Mouse (Mus musculus) neural tube, embryonic 10.5 days (tissue): ENCODE measurements around the gene Ang.

Experiments used
- DNase-seq: peaks from one replicate; pipeline ENCODE4 v3.0.0-alpha.2; 2017; ENCODE audit warnings: low spot score; ENCODE audit errors: extremely low spot score

Gene Ang

GRCm38 (mm10) chr14:51127648-51128258 lies 36.8 kb downstream of the Ang start:
- no peak for DNase-seq

DNA sequence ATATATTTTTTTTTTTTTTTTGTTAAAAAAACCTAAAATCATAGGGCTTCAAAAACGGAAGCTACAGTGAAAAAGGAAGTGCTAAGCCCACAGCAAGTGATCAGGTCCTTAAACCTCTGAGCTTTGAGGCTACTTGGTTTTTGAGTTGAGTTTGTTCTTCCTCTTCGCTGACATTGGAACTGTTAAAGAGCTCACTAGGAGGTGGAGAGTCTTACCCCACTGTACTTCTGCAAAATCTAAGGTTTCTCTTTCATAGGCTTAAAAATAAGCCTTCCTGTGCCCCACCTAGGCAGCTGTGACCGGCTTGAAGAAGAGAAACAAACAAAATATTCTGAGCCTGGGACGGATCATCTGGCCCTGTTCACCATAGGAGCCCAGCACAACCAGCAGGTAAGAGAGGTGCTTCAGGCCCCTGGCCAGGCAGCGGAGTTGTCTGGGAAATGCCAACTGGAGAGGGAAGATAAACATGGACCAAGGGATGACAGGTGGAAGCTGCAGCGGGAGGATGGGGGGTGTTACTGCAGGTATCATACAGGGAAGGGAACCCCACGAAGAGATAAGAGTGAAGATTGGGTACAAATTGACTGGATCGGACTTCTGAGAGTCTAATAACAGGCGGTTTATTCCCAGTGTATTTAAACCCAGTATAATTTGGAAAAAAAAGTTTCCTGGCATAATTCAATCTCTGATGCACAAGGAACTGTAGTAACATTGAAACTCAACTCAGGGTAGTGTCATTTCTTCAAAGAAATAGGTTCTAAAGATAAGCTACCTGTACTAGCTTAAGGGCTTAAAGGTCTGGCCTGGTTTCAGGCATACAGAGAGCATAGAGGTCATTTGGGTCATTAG lies 38.0 kb downstream of the Ang start:
- no peak for DNase-seq

- DNase-seq = no peak
Observed at GRCm38 (mm10) chr14:51129624-51129975, 38.6 kb downstream of the Ang start.

DNA sequence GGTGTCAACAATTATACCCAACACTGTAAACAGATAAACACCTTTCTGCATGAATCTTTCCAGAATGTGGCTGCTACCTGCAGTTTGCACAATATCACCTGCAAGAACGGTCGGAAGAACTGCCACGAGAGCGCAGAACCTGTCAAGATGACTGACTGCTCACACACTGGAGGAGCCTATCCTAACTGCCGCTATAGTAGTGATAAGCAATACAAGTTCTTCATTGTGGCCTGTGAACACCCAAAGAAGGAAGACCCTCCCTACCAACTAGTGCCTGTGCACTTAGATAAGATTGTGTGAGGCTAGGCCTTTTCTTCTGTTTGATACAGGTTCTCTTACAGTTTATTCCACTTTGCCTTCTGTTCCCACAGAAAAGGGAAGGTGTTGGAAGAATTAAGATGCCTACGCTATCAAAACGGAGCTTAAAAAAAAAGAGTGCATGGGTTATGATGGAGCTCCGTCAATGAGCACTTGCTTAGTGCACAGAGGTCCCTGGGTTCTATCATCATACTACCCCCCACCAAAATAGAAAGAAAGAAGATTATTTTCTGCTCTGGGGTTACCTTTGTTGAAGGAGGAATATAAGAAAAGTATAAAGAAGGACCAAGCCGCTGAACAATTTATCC lies 39.5 kb downstream of the Ang start:
- no peak for DNase-seq

GRCm38 (mm10) chr14:51131086-51131815 lies 40.3 kb downstream of the Ang start:
- no peak for DNase-seq

GRCm38 (mm10) chr14:51132372-51132771 lies 41.4 kb downstream of the Ang start:
- no peak for DNase-seq

- DNase-seq = no peak
Observed at GRCm38 (mm10) chr14:51140342-51140741, 49.4 kb downstream of the Ang start.

DNA sequence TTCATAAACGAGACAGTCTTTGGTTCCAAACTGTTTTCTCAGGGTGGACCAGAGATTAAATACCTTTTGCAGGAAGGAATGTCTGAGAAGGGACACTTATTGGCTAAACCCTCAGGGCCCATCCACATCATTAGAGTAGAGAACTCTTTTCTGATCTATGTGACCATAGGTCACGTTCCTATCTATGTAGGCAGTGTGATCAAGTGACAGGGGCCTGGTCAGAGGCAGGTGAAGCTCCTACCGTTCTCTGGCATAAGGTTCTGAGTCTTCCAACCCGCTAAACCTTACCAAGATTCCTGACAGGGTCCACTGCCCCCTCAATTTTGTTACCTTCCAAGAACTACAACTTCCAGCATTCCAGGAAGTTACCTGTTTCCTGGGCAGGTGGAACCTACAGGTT lies 51.2 kb downstream of the Ang start:
- DNase-seq = no peak

- DNase-seq = no peak
Observed at GRCm38 (mm10) chr14:51142568-51142967, 51.6 kb downstream of the Ang start.

DNA sequence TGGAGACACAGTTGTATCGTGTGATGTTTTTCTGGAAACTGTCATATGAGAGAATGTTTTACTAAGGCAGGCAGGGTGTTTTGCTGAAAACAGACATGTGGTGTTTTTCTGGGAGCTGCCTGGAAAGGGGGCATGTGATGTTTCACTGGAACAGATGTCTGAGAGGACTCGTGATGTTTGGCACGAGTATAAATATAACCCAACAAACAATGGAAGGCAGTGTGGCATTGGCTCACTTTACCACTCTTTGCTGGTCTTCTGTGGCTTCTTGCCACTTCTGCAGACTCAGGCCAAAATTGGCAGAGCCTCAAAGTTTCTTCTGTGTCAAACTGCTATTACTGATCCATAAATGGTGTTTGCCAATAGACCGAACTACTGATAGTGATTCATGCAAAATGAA lies 52.3 kb downstream of the Ang start:
- no peak for DNase-seq

GRCm38 (mm10) chr14:51143937-51144336 lies 53.0 kb downstream of the Ang start:
- DNase-seq = no peak

DNA sequence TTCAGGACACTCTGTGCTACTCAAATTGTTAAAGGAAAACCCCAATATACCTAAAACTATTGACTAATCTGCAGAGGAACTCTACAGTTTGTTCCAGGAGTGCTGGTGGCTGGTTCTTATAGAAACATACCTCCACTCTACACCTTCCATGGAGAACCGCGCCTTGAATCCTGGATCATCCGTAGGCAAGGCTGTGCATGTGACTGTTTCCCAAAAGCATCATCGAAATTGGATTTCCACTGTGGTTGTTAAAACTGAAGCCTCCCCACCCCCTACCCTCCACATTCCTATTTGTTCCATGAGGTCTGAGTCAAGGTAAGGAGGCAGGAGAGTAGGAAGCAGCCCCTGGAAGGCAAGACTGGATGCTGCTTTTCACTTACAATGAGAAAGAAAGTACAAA lies 53.5 kb downstream of the Ang start:
- no peak for DNase-seq

- no peak for DNase-seq
Observed at GRCm38 (mm10) chr14:51145521-51145920, 54.6 kb downstream of the Ang start.

- DNase-seq = no peak
Observed at GRCm38 (mm10) chr14:51146685-51147084, 55.7 kb downstream of the Ang start, which contains the start of gene Rnase1. Gene Rnase1 (minus strand): TSS chr14:51146785.

- no peak for DNase-seq
Observed at GRCm38 (mm10) chr14:51148006-51148405, 57.1 kb downstream of the Ang start.

DNA sequence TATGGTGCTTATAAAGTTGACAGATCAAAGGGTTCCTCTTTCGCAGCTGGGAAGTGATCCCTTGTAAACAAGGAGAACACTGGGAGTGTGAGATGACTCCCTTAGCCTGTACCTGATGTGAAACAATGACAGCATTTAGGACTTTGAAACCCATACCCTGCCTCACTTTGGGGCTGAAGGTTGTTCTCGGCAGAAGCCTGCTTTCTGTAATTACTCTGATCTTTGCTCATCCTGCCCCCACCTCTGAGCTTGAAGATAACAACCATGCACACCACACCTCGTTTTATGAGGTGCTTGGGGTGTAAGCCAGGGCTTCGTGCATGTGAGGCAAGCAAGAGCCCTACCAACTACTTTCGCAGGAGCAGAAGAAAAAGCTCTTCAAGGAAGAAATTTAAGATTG lies 58.2 kb downstream of the Ang start:
- no peak for DNase-seq

GRCm38 (mm10) chr14:51150206-51150831 lies 59.4 kb downstream of the Ang start:
- no peak for DNase-seq
